Mouse (Mus musculus): ENCODE results near the gene Olfr1284.

DNA sequence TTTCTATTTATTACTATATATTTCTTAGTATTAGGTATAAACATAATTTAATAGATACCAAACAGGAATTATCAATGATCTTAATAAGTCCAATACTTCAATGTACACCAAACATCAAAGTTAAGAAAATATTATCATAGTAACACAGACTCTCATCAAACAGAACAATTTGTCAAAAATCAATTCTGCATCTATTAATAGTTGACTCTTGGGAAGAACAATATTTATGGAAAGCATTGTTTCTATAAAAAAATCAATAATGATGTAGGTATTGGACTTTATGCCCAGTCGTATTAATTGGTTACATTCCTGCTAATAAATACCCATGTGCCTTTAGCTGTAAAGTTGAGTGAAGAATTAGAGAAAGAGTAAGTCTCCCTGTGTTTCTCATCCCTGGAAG, at the start of gene Olfr1284:
- TF ChIP-seq CTCF (IDR thresholded peaks at IDR 0.05; ENCODE audit: borderline replicate concordance, extremely low read depth, insufficient read depth, insufficient read length) (no peak), POLR2A (IDR thresholded peaks at IDR 0.05; ENCODE audit: borderline replicate concordance, extremely low read depth, insufficient read depth, insufficient read length, poor library complexity, severe bottlenecking) (no peak)
